Mouse (Mus musculus) liver, embryonic 14.5 days (tissue): Measurements from ENCODE around the gene Atcay. TPM values are rescaled to one million over a fixed set of nuclear protein-coding genes. Genes with fewer than 3 reads are reported as not detected.

Experiments used
- ATAC-seq: fragments of 200-750 bp; cut with Nextera tagmentation; 2 replicates; pipeline ENCODE4 v1.8.0; 2017; ENCODE audit warnings: moderate number of reproducible peaks, mild to moderate bottlenecking, moderate library complexity; ENCODE audit not compliant: insufficient read depth
- DNase-seq, 3 experiments: peaks; one replicate each; pipeline ENCODE4 v3.0.0-alpha.2; 2012 to 2013; ENCODE audit warnings: low read depth in 3 of 3, low spot score in 3 of 3
- H3K27ac ChIP-seq: fragments of 300-500 bp; sonication (generic); 2 replicates; pipeline ENCODE4 v1.5.1; 2014; ENCODE audit warnings: moderate library complexity, mild to moderate bottlenecking, control low read depth, inconsistent platforms
- H3K27me3 ChIP-seq: fragments of 300-500 bp; sonication (generic); 2 replicates; pipeline ENCODE4 v1.6.1; 2014; ENCODE audit warnings: mild to moderate bottlenecking, low read length, moderate library complexity; ENCODE audit not compliant: control insufficient read depth, insufficient read depth
- H3K36me3 ChIP-seq: fragments of 300-500 bp; sonication (generic); replicated peaks from 2 replicates; pipeline ENCODE4 v1.6.1; 2014; ENCODE audit warnings: low read depth; ENCODE audit not compliant: control insufficient read depth, insufficient read depth
- H3K4me1 ChIP-seq, 2 experiments: fragments of 200-500 bp in 1 of 2; fragments of 300-500 bp in 1 of 2; sonication (generic) in 1 of 2; replicated peaks; 2 replicates each; pipeline ENCODE4 v1.6.1; 2012 to 2014; ENCODE audit warnings: antibody characterized with exemption in 1 of 2, inconsistent platforms in 1 of 2, low read length in 1 of 2; ENCODE audit not compliant: control insufficient read depth in 2 of 2, insufficient read depth in 2 of 2
- H3K4me2 ChIP-seq: fragments of 300-500 bp; sonication (generic); 2 replicates; pipeline ENCODE4 v1.6.1; 2014; ENCODE audit warnings: low read depth, mild to moderate bottlenecking, control low read depth, moderate library complexity
- H3K4me3 ChIP-seq, 2 experiments: fragments of 200-500 bp in 1 of 2; fragments of 300-500 bp in 1 of 2; sonication (generic) in 1 of 2; 2 replicates each; pipeline ENCODE4 v1.5.1; 2012 to 2014; ENCODE audit warnings: low read depth in 2 of 2, low read length in 2 of 2, mild to moderate bottlenecking in 2 of 2, control low read depth in 1 of 2, inconsistent platforms in 1 of 2, moderate library complexity in 1 of 2; ENCODE audit not compliant: insufficient read depth in 1 of 2
- H3K9ac ChIP-seq: fragments of 300-500 bp; sonication (generic); replicated peaks from 2 replicates; pipeline ENCODE4 v1.6.1; 2014; ENCODE audit warnings: mild to moderate bottlenecking, control low read depth, moderate library complexity
- H3K9me3 ChIP-seq: fragments of 300-500 bp; sonication (generic); 2 replicates; pipeline ENCODE4 v1.6.1; 2016; ENCODE audit warnings: low read length, mixed read lengths; ENCODE audit not compliant: control insufficient read depth
- CTCF ChIP-seq: IDR thresholded peaks from 2 replicates; pipeline ENCODE4 v1.5.1; 2016; ENCODE audit warnings: antibody characterized with exemption, low read depth, control low read depth
- EP300 ChIP-seq: IDR thresholded peaks from 2 replicates; pipeline ENCODE4 v1.6.1; 2016; ENCODE audit warnings: antibody characterized with exemption, low read depth
- WGBS: fragments of 180-500 bp; shearing (Covaris S2); extraction: QIAGEN DNeasy Blood & Tissue Kit; methylation state at CpG from one replicate; pipeline ENCODE4 v1.1.7; 2014; ENCODE audit not compliant: insufficient replicate concordance; 5-methylcytosine and 5-hydroxymethylcytosine counted together
- polyA plus RNA-seq, 2 experiments: library from polyadenylated mRNA; depleted of rRNA in 1 of 2; stranded (reverse) in 1 of 2; unstranded in 1 of 2; fragments of >200 nt; fragmentation: Nextera tagmentation in 1 of 2; extraction: Ambion mirVana in 1 of 2; gene quantifications; 2 replicates each; pipeline versions ENCODE4 v1.2.1 to v1.2.3; 2012 to 2014

Gene Atcay
- polyA plus RNA-seq, 2 experiments = 0.01 TPM; not detected in 1

DNA sequence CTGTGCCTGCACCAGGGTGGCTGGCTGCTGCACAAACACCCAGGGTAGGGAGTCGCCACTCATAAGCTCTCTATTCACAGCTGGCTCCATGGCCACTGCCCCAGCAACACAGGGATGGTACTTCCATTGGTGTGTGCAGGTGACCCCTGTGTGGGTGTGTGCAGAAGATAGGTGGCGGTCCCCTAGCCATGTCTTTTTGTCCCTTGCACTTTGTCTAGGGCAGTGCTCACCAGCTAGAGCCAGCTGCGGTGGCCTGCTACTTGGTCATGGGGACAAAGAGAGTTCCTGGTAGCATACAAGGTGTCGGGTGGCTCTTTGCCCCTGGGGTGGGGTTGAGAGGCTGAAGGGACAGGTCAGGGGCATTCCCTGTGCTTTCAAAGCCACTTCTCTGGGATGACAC is 13.5 kb upstream of the Atcay start:
- Histone ChIP-seq H3K4me2 (no peak overlapping the region), H3K4me3 (no peak overlapping the region), H3K27ac (no peak overlapping the region), H3K27me3 (peaks cover 24% of the 10 kb centered on the region), H3K36me3 (no peaks in the 10 kb centered on the region), H3K4me1 (no peaks in the 10 kb centered on the region), H3K9ac (no peak overlapping the region), H3K9me3 (no peaks in the 10 kb centered on the region)
- DNase-seq (no peak), ATAC-seq (no peak)
- TF ChIP-seq EP300 (no peak), CTCF (no peak)
- WGBS = 57% methylated on average over 4 of the region's 4 CpGs

DNA sequence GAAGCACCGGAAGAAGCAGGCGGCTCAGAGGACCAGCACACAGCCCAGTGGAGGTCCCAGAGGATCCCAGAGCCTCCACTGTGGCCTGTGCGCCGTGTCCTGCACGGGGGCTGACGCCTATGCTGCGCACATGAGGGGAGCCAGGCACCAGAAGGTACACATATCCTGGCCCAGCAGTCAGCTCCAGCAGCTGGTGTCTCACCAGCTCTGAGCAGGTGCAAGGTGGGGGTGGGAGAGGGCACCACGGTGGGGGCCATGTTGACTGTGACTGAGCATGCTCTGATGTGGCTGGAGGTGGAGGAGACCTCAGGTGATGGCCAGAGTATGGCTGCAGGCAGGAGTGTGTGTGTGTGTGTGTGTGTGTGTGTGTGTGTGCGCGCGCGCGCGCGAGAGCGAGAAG is 11.4 kb upstream of the Atcay start:
- ATAC-seq (no peak), DNase-seq (no peak)
- Histone ChIP-seq H3K27ac (no peak overlapping the region), H3K9me3 (no peaks in the 10 kb centered on the region), H3K9ac (no peak overlapping the region), H3K4me1 (no peaks in the 10 kb centered on the region), H3K4me3 (no peak overlapping the region), H3K4me2 (no peak overlapping the region), H3K36me3 (no peaks in the 10 kb centered on the region), H3K27me3 (peaks cover 28% of the 10 kb centered on the region)
- 83% methylated on average over 16 of the region's 16 CpGs for WGBS
- TF ChIP-seq CTCF (no peak), EP300 (no peak)

DNA sequence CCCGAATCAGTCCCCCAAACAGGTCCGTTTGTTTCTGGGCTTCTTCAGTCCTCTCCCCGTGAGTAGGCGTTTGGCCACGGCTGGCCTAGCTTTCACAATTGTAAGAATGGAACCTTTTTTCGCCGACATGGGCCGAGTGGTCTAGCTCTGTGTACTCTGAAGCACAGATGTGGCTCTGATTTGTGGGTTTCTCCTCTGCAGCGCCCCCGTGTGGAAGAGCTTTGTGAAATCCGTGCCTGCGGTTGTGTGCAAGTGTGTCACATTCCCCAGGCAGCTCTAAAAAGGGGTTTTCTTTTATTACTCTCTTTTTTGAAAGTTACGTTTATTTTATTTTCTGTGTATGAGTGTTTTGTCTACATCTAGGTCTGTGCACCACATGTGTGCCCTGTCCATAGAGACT is 10.2 kb upstream of the Atcay start:
- H3K4me1 ChIP-seq = no peaks in the 10 kb centered on the region
- peak; percentile 74 for TF ChIP-seq CTCF
- TF ChIP-seq EP300 = no peak
- ATAC-seq (no peak), DNase-seq (peak in 2 of 3 experiments; percentile 14 to 33)
- no peak overlapping the region for H3K27ac ChIP-seq
- 20% methylated on average over 13 of the region's 13 CpGs for WGBS
- no peak overlapping the region for H3K4me3 ChIP-seq
- H3K36me3 ChIP-seq = no peaks in the 10 kb centered on the region
- no peak overlapping the region for H3K4me2 ChIP-seq
- H3K27me3 ChIP-seq = peaks cover 28% of the 10 kb centered on the region
- no peaks in the 10 kb centered on the region for H3K9me3 ChIP-seq
- H3K9ac ChIP-seq = no peak overlapping the region

DNA sequence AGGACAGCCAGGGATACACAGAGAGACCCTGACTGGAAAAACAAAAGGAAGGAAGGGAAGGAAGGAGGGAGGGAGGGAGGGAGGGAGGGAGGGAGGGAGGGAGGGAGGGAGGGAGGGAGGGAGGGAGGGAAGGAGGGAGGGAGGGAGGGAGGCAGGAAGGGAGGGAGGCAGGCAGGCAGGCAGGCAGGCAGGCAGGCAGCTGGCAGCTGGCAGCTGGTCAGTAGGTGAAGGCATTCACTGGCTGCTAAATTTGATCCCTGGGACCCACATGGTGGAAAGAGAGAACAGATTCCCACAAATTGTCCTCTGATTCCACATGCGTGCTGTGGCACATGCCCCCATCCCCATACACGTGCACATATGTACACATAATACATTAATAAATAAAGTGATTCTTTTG is 8.0 kb upstream of the Atcay start:
- Histone ChIP-seq H3K4me2 (no peak overlapping the region), H3K4me3 (no peak overlapping the region), H3K9me3 (no peaks in the 10 kb centered on the region), H3K27me3 (peaks cover 28% of the 10 kb centered on the region), H3K9ac (no peak overlapping the region), H3K36me3 (no peaks in the 10 kb centered on the region), H3K27ac (no peak overlapping the region), H3K4me1 (no peaks in the 10 kb centered on the region; a peak in 2 of 4 replicates)
- ATAC-seq (no peak), DNase-seq (no peak)
- TF ChIP-seq CTCF = no peak
- no peak for TF ChIP-seq EP300
- WGBS = 81% methylated on average over 2 of the region's 2 CpGs

- DNase-seq (no peak), ATAC-seq (no peak)
- Histone ChIP-seq H3K4me2 (no peak overlapping the region), H3K9ac (no peak overlapping the region), H3K9me3 (no peaks in the 10 kb centered on the region), H3K27me3 (peaks cover 27% of the 10 kb centered on the region), H3K4me3 (no peak overlapping the region), H3K36me3 (no peaks in the 10 kb centered on the region), H3K27ac (no peak overlapping the region), H3K4me1 (peaks cover 2 to 3% of the 10 kb centered on the region in 2 experiments; a peak in 2 of 4 replicates)
- TF ChIP-seq EP300 = no peak
- no peak for TF ChIP-seq CTCF
- 66% methylated on average over 12 of the region's 12 CpGs for WGBS
Measured at GRCm38 (mm10) chr10:81236471-81237268, 6.0 kb upstream of the Atcay start.
